Comparison of ENCODE assay signal across 17 mouse cellular contexts in genomic region chr6:82684136-82684535, GRCm38 (mm10).
"Had no signal": no experiment of that assay in that cellular context is flagged by ENCODE, and none has a peak within 500 bp of the region (broad histone marks: within the 10 kb centered on the region; RNA-seq: fewer than 3 reads in every experiment).

No protein-coding gene starts in this region.

- H3K36me3 ChIP-seq: neural tube, embryonic 12.5 days; neural tube, embryonic 13.5 days; neural tube, embryonic 15.5 days; stomach, embryonic 15.5 days had no signal

- H3K4me3 ChIP-seq: neural tube, embryonic 12.5 days; neural tube, embryonic 13.5 days; neural tube, embryonic 15.5 days; stomach, embryonic 15.5 days had no signal

- H3K9me3 ChIP-seq: neural tube, embryonic 12.5 days; neural tube, embryonic 13.5 days; neural tube, embryonic 15.5 days; stomach, embryonic 15.5 days had no signal

- DNase-seq: retina, postnatal 1 day; right cerebral cortex, adult 18-20 months; right cerebral cortex, postnatal 14 days; right cerebral cortex, postnatal 25 days; right cerebral cortex, postnatal 4 days; spleen, adult 18-20 months; thymus, adult 18-20 months; thymus, adult 2 months; thymus, postnatal 14 days; thymus, postnatal 25 days; thymus, postnatal 36 days; thymus, postnatal 4 days had no signal

- H3K27me3 ChIP-seq: neural tube, embryonic 12.5 days; neural tube, embryonic 13.5 days; neural tube, embryonic 15.5 days; stomach, embryonic 15.5 days had no signal

- H3K9ac ChIP-seq: neural tube, embryonic 12.5 days; neural tube, embryonic 13.5 days; neural tube, embryonic 15.5 days; stomach, embryonic 15.5 days had no signal

- H3K27ac ChIP-seq: neural tube, embryonic 12.5 days; neural tube, embryonic 13.5 days; neural tube, embryonic 15.5 days; stomach, embryonic 15.5 days; stomach, postnatal 0 days had no signal

- H3K4me1 ChIP-seq: neural tube, embryonic 12.5 days; neural tube, embryonic 13.5 days; neural tube, embryonic 15.5 days; stomach, embryonic 15.5 days had no signal

- H3K4me2 ChIP-seq: neural tube, embryonic 12.5 days; neural tube, embryonic 13.5 days; neural tube, embryonic 15.5 days; stomach, embryonic 15.5 days had no signal
